Mouse (Mus musculus) cerebellum, postnatal 36 days (tissue): Measurements from ENCODE around the gene Pax7.

Experiments
- DNase-seq, 2 experiments: peaks; one replicate each; pipeline ENCODE4 v3.0.0; 2021 to 2022; ENCODE audit warnings: mixed read lengths in 2 of 2

The Pax7 gene

DNA sequence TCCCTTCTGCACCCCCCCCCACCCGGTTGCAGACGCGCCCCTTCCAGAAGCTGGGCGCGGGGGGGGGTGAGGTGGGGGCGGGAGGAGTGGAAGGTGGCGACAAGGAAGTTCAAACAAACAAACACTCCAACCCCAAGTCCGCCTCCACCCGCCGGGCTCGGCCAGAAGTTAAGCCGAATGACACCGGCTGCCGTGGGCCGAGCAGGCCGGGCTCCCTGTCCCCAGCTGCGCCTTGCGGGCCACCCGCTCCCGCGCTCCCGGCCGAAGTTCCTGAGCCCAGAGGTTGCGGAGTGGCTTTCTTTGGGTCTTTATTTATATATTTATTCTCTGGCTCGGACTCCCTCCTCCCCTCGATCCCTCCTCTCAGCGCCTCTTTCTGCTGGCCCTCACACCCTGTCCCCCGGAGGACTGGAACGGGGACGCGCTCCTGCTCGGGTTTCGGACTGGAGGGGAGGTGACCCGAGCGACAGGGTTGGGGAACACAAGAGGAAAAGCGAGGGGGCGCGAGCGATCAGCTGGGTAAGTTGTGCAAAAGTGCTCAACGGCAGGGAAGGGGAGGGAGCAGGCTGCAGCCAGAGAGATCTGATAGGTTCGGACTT, at the start of gene Pax7:
Gene Pax7 (minus strand): TSS at position 493 of the 599 bp plus-strand sequence.
- DNase-seq, result no peak

- no peak for DNase-seq
These were observed 48.5 kb upstream of the Pax7 start for GRCm38 (mm10) chr4:139881796-139882195.

DNA sequence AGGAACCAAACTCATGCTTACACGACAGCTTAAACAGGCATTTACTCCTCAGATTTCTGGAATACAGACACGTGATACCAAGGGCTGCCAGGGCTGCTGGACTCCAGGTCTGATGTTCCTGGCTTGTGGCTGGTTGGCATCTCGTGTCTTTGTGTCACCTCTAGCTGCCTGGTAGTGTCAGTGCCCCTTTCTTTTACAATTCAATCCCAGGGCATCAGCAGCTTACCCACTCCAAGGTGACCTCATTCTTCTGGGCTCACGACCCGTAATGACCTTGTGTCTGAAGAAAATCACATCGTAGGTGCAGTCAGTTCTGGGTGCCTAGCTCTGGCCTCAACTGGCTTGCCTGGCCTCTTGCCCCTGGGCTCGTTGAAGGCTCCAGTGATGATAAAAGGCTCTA, 46.0 kb upstream of the Pax7 start:
- no peak for DNase-seq

DNA sequence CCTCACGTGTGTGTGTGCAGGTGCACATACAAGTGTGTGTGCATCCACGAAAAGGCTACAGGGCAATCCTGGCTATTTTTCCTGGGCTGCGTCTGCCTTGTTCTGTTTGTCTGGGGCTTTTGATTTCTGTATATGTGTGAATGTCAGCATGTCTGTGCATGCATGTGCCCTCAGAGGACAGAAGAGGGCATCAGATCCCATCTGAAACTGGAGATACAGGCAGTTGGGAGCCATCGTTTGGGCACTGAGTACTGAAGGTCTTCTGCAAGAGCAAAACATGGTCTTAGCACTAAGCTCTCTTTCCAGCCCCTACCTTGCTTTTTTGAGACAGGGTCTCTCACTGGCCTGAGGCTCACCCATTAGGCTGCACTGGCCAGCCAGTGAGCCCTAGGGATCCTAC, 45.1 kb upstream of the Pax7 start:
- DNase-seq, result peak in 1 of 2 experiments; percentile 9

GRCm38 (mm10) chr4:139877269-139877668, 43.9 kb upstream of the Pax7 start:
- peak; percentile 75 to 78 for DNase-seq

DNA sequence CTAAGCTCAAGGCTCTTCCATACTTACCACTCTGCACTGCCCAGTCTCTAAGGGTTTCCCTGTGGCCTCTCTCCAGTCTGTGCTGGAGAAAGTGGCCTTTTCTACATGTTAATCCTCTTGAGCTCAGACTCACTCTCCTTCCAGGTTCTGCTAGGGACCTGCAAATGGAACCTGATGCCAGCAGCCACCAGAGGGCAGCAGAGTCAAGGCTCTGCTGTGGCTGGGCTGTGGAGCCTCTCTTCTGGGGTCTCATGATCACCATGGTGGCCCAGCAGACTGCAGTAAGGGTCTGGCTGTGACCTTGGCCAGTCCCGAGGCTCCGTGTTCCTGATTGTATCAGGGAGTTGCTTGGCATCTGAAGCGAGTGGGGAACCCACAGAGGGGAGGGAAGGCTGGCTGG, 39.3 kb upstream of the Pax7 start:
- DNase-seq, result peak; percentile 53 to 57

- no peak for DNase-seq
These were observed 38.4 kb upstream of the Pax7 start for GRCm38 (mm10) chr4:139871699-139872098.

- no peak for DNase-seq
These were observed 29.9 kb upstream of the Pax7 start for GRCm38 (mm10) chr4:139863218-139863617.

- peak; percentile 93 for DNase-seq
These were observed 25.4 kb upstream of the Pax7 start for GRCm38 (mm10) chr4:139858635-139859176.

DNA sequence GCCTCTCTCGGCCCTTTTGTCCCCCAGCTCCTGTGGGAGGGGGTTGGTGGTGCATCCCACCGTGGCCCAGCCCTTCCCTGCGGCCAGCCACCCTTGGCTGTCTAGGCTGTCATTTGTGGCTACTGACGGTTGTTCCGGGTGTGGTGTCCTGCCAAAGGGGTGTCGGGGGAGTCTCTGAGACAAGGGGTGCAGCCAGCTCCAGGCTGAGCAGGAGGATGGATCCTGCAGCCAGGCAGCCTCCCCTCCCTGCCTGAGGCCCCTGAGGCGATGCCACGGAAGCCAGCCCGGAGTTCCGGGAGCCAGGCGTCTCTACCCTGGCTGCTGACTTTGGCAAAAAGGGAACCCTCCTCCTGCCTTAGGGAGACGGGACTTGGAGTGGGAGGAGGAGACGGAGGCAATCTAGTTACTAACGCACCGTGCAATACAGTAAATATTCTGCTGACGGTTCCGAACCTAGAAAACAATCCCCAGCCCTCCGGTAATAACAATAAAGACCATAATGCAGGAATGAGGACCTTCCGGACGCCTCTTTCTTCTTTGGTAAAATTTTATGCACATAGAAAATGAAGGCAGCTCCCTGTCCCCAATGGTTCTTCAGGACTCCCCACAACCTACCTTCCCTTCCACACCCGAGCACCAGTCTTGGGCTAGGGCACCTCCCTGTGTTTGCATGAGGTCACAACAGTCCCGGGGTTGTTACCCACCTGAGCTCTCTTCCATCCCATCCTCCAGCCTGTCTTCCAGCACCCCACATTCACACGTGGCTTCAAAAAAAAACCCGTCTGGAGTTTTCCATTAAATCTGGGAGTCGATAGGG, 19.1 kb upstream of the Pax7 start:
- no peak for DNase-seq

- no peak for DNase-seq
These were observed 18.1 kb upstream of the Pax7 start for GRCm38 (mm10) chr4:139851387-139851786.

GRCm38 (mm10) chr4:139850547-139851170, 17.3 kb upstream of the Pax7 start:
- no peak for DNase-seq

GRCm38 (mm10) chr4:139843456-139843855, 10.1 kb upstream of the Pax7 start:
- DNase-seq, result no peak

DNA sequence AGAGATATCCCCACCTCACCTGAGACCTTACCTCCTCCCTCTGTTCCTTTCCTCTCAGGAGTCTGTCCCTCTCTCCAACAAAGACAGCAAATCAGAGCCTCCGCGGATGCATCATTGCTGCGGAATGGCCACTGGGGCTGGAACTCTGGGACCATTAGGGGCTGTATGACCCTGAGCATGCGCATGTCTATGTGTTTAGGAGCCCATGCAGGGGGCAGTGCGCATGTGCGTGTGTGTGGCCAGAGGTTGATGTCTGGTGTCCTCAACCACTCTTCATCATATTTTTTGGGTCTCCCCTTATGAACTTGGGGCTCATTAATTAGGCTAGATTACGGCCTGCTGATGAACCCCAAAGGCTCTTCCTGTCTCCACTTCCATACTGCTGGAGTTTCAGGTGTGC, 9.6 kb upstream of the Pax7 start:
- no peak for DNase-seq

- no peak for DNase-seq
These were observed 7.7 kb upstream of the Pax7 start for GRCm38 (mm10) chr4:139840939-139841500.

DNA sequence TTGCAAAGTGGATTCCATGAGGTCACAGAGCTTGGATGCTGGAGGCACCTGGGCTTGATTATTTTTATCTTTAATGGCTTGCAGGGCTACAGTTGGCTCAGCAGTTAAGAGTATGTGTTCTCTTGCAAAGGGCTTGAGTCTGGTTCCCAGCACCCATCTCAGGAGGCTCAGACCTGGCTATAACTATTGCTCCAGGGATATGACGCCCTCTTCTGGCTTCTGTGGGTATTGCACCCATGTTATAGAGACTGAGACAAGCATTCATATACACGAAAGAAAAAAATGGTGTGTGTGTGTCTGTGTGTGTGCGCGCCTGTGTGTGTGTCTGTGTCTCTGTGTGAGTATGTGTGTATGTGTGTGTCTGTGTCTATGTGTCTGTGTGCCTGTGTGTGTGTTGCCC, 7.1 kb upstream of the Pax7 start:
- DNase-seq, result no peak

- DNase-seq, result no peak
These were observed 3.4 kb upstream of the Pax7 start for GRCm38 (mm10) chr4:139836681-139837080.

DNA sequence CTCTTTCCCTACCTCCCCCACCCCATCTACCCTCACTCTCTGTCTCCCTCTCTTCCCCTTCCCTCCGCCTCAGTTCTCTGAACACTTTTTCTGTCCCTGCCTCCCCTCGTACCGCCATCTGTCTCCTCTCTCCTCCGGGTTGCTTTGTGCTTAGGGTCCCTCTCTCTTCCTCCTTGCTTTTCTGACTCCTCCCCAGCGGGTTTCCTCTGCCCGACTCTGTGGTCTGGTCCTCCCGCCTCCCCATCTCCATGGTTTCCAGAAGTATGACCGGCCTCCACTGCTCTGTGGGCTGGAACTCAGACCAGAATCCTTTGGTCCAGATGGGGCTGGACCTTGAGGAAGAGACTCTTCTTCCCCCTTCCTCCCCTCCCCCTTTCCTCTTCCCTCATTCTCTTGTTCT, 2.9 kb upstream of the Pax7 start:
- no peak for DNase-seq

- no peak for DNase-seq
These were observed 581 bp upstream of the Pax7 start for GRCm38 (mm10) chr4:139833817-139834401.

DNA sequence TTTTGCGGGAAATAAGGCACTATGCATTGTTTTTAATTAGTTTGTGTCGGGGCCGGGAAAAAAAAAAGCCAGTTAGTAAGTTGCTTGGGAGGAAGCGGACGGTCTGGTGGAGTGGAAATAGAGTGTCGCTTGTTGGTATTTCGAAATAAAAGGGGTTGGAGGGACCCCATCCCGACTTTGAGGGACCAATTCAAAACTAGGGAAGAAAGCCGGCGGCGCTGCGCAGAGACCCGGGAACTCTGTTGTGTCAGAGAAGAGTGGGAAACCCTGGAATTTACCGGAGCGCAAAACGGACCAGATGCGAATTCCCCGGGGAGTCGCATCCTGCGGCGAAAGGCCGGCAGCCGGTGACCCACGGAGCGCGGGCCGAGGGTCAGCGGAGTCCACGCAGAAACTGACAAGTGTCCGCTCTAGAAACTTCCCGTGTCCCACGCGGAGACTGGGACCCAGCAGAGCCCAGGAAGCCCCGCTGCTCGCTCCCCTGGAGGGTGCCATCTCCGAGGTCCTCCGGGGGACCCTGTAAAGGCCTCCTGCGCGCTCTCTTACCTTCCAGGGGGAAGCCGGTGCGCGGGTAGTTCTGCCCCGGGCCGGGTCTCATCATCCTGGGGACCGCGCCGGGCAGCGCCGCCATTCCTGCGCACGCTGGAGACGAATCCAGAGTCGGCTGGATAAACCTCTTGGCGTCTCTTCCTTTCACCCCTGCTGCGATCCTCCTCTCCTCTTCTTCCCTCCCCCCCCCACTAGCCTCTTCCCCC, 870 bp downstream of the Pax7 start:
- DNase-seq, result no peak

DNA sequence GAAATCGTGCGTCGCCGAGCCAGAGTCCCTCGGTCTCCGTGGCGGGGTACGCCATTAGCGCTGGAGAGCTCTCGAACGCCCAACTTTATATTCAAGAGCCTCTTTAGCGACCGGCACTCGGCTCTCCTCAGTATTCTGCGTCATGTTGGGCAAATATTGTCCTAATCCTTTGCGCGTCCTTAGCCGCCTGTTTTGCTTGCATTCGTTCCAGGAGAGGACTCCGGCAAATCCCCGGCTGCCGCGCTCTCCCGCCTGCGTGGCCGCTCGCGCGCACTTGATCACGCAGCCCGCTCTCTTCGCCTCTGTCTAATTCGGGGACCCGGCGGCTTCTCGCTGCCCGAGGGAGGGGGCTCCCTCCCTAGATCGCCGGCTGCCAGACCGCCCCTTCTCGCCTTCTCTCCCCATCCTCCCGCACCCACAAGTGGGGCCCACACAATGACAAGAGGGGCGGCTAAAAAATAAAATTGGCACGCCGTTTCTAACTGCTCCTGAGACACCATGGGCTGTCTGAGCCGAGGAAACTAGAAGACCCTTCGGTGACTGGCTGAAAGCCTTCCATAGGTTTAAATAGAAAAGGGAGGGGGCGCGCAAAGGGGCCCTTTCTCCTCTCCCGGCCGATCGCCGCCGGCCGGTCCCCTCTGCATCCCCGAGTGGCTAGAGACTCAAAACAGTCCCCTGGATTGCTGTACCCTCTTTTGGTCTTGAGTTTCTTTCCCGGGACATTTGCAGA, 1.7 kb downstream of the Pax7 start:
- no peak for DNase-seq
